Mouse (Mus musculus): Measurements from ENCODE around the gene Tcp11l2.

Tcp11l2 gene

GRCm38 (mm10) chr10:84558511-84558910 is 17.9 kb upstream of the Tcp11l2 start:
- DNase-seq (ENCODE audit: low spot score): no peak

GRCm38 (mm10) chr10:84559986-84560385 is 16.4 kb upstream of the Tcp11l2 start:
- DNase-seq (ENCODE audit: low spot score): no peak

GRCm38 (mm10) chr10:84562121-84562520 is 14.3 kb upstream of the Tcp11l2 start:
- DNase-seq (ENCODE audit: low spot score): no peak

GRCm38 (mm10) chr10:84562567-84563554 is 13.6 kb upstream of the Tcp11l2 start:
- DNase-seq (ENCODE audit: low spot score): peak; percentile 29

GRCm38 (mm10) chr10:84564427-84564826 is 12.0 kb upstream of the Tcp11l2 start:
- DNase-seq (ENCODE audit: low spot score): no peak

- DNase-seq (ENCODE audit: low spot score): no peak
These were observed 5.3 kb upstream of the Tcp11l2 start for GRCm38 (mm10) chr10:84571052-84571639.

GRCm38 (mm10) chr10:84573671-84574420 is 2.6 kb upstream of the Tcp11l2 start:
- no peak for DNase-seq (ENCODE audit: low spot score)

GRCm38 (mm10) chr10:84576029-84576394 is 414 bp upstream of the Tcp11l2 start:
- DNase-seq (ENCODE audit: low spot score): no peak

- DNase-seq (ENCODE audit: low spot score): peak; percentile 67
These were observed 773 bp downstream of the Tcp11l2 start for GRCm38 (mm10) chr10:84577071-84577727.

- DNase-seq (ENCODE audit: low spot score): no peak
These were observed 2.3 kb downstream of the Tcp11l2 start for GRCm38 (mm10) chr10:84578738-84579137.

- DNase-seq (ENCODE audit: low spot score): no peak
These were observed 3.1 kb downstream of the Tcp11l2 start for GRCm38 (mm10) chr10:84579527-84579926.

- DNase-seq (ENCODE audit: low spot score): no peak
These were observed 4.8 kb downstream of the Tcp11l2 start for GRCm38 (mm10) chr10:84581191-84581590.

GRCm38 (mm10) chr10:84582236-84582635 is 5.8 kb downstream of the Tcp11l2 start:
- no peak for DNase-seq (ENCODE audit: low spot score)

GRCm38 (mm10) chr10:84584451-84585293 is 8.2 kb downstream of the Tcp11l2 start:
- no peak for DNase-seq (ENCODE audit: low spot score)

- DNase-seq (ENCODE audit: low spot score): no peak
These were observed 8.8 kb downstream of the Tcp11l2 start for GRCm38 (mm10) chr10:84585294-84585650.

- DNase-seq (ENCODE audit: low spot score): no peak
These were observed 14.5 kb downstream of the Tcp11l2 start for GRCm38 (mm10) chr10:84590956-84591355.

GRCm38 (mm10) chr10:84591640-84592148 is 15.3 kb downstream of the Tcp11l2 start:
- no peak for DNase-seq (ENCODE audit: low spot score)

GRCm38 (mm10) chr10:84592745-84593144 is 16.3 kb downstream of the Tcp11l2 start:
- no peak for DNase-seq (ENCODE audit: low spot score)

- no peak for DNase-seq (ENCODE audit: low spot score)
These were observed 20.8 kb downstream of the Tcp11l2 start for GRCm38 (mm10) chr10:84597127-84597785.

- DNase-seq (ENCODE audit: low spot score): no peak
These were observed 21.7 kb downstream of the Tcp11l2 start for GRCm38 (mm10) chr10:84598172-84598571.

Data from urinary bladder, postnatal 25 days (tissue).